Mouse (Mus musculus): ENCODE measurements at regions not wholly inside any gene's neighbourhood (a gene's known extent, or its start where the extent isn't known, plus 50 kb on each side); places are given as distances from the start of the nearest gene placed in this dataset.
A peak's percentile ranks its signal among the peaks of the same experiment; 100 is the strongest.

- no peak overlapping the region for H3K9ac ChIP-seq (ENCODE audit: low read depth, low read length)
- 70% methylated on average over 5 of the region's 5 CpGs for WGBS
- H3K36me3 ChIP-seq (ENCODE audit: control insufficient read depth, insufficient read depth) = no peaks in the 10 kb centered on the region
- no peak overlapping the region for H3K4me2 ChIP-seq (replicated peaks; ENCODE audit: low read depth)
- no peaks in the 10 kb centered on the region for H3K4me1 ChIP-seq (replicated peaks; ENCODE audit: control insufficient read depth, insufficient read depth, low read length)
- ATAC-seq = no peak
- no peak overlapping the region for H3K27ac ChIP-seq (ENCODE audit: low read depth, low read length)
- H3K27me3 ChIP-seq (replicated peaks; ENCODE audit: control insufficient read depth, insufficient read depth, low read length) = no peaks in the 10 kb centered on the region
- no peaks in the 10 kb centered on the region for H3K9me3 ChIP-seq (ENCODE audit: control insufficient read depth)
- no peak overlapping the region for H3K4me3 ChIP-seq (ENCODE audit: low read depth, low read length)
- no peak for TF ChIP-seq CTCF (IDR thresholded peaks at IDR 0.05; ENCODE audit: low read depth)
Measured at GRCm38 (mm10) chr7:34480771-34481170, 87.7 kb upstream of the Lsm14a start.

GRCm38 (mm10) chr7:34471003-34471402 lies 77.9 kb upstream of the Lsm14a start:
- H3K9me3 ChIP-seq (ENCODE audit: control insufficient read depth) = no peaks in the 10 kb centered on the region
- WGBS = 70% methylated on average over 14 of the region's 14 CpGs

GRCm38 (mm10) chr7:34462069-34462468 lies 69.0 kb upstream of the Lsm14a start:
- Histone ChIP-seq H3K27me3 (replicated peaks; ENCODE audit: control insufficient read depth, insufficient read depth, low read length) (no peaks in the 10 kb centered on the region), H3K4me1 (replicated peaks; ENCODE audit: control insufficient read depth, insufficient read depth, low read length) (no peaks in the 10 kb centered on the region), H3K27ac (ENCODE audit: low read depth, low read length) (no peak overlapping the region), H3K9me3 (ENCODE audit: control insufficient read depth) (no peaks in the 10 kb centered on the region), H3K36me3 (ENCODE audit: control insufficient read depth, insufficient read depth) (no peaks in the 10 kb centered on the region), H3K4me3 (ENCODE audit: low read depth, low read length) (no peak overlapping the region), H3K4me2 (replicated peaks; ENCODE audit: low read depth) (no peak overlapping the region), H3K9ac (ENCODE audit: low read depth, low read length) (no peak overlapping the region)
- peak; percentile 56 for TF ChIP-seq CTCF (IDR thresholded peaks at IDR 0.05; ENCODE audit: low read depth)
- 55% methylated on average over 9 of the region's 9 CpGs for WGBS
- ATAC-seq = no peak

More at GRCm38 (mm10) chr7:34471003-34471402, 77.9 kb upstream of the Lsm14a start:
- Histone ChIP-seq H3K27me3 (replicated peaks; ENCODE audit: control insufficient read depth, insufficient read depth, low read length) (no peaks in the 10 kb centered on the region), H3K4me2 (replicated peaks; ENCODE audit: low read depth) (no peak overlapping the region), H3K4me3 (ENCODE audit: low read depth, low read length) (no peak overlapping the region), H3K36me3 (ENCODE audit: control insufficient read depth, insufficient read depth) (no peaks in the 10 kb centered on the region), H3K9ac (ENCODE audit: low read depth, low read length) (no peak overlapping the region), H3K27ac (ENCODE audit: low read depth, low read length) (no peak overlapping the region), H3K4me1 (replicated peaks; ENCODE audit: control insufficient read depth, insufficient read depth, low read length) (no peaks in the 10 kb centered on the region)
- no peak for ATAC-seq
- no peak for TF ChIP-seq CTCF (IDR thresholded peaks at IDR 0.05; ENCODE audit: low read depth)

- no peak overlapping the region for H3K4me2 ChIP-seq (replicated peaks; ENCODE audit: low read depth)
- no peak overlapping the region for H3K4me3 ChIP-seq (ENCODE audit: low read depth, low read length)
- H3K36me3 ChIP-seq (ENCODE audit: control insufficient read depth, insufficient read depth) = no peaks in the 10 kb centered on the region
- WGBS = 67% methylated on average over 3 of the region's 3 CpGs
- H3K27ac ChIP-seq (ENCODE audit: low read depth, low read length) = no peak overlapping the region
- no peaks in the 10 kb centered on the region for H3K9me3 ChIP-seq (ENCODE audit: control insufficient read depth)
- no peaks in the 10 kb centered on the region for H3K27me3 ChIP-seq (replicated peaks; ENCODE audit: control insufficient read depth, insufficient read depth, low read length)
- no peak for TF ChIP-seq CTCF (IDR thresholded peaks at IDR 0.05; ENCODE audit: low read depth)
- H3K9ac ChIP-seq (ENCODE audit: low read depth, low read length) = no peak overlapping the region
- no peaks in the 10 kb centered on the region for H3K4me1 ChIP-seq (replicated peaks; ENCODE audit: control insufficient read depth, insufficient read depth, low read length)
- ATAC-seq = no peak
Measured at GRCm38 (mm10) chr7:34459834-34460495, 66.8 kb upstream of the Lsm14a start.

- Histone ChIP-seq H3K27me3 (replicated peaks; ENCODE audit: control insufficient read depth, insufficient read depth, low read length) (no peaks in the 10 kb centered on the region), H3K36me3 (ENCODE audit: control insufficient read depth, insufficient read depth) (no peaks in the 10 kb centered on the region), H3K4me1 (replicated peaks; ENCODE audit: control insufficient read depth, insufficient read depth, low read length) (no peaks in the 10 kb centered on the region), H3K4me2 (replicated peaks; ENCODE audit: low read depth) (no peak overlapping the region), H3K9me3 (ENCODE audit: control insufficient read depth) (no peaks in the 10 kb centered on the region), H3K27ac (ENCODE audit: low read depth, low read length) (no peak overlapping the region), H3K9ac (ENCODE audit: low read depth, low read length) (no peak overlapping the region), H3K4me3 (ENCODE audit: low read depth, low read length) (no peak overlapping the region)
- WGBS = 79% methylated on average over 4 of the region's 4 CpGs
- TF ChIP-seq CTCF (IDR thresholded peaks at IDR 0.05; ENCODE audit: low read depth) = no peak
- ATAC-seq = no peak
Measured at GRCm38 (mm10) chr7:34458851-34459250, 65.7 kb upstream of the Lsm14a start.

GRCm38 (mm10) chr7:34448364-34448763 lies 55.2 kb upstream of the Lsm14a start:
- Histone ChIP-seq H3K4me3 (ENCODE audit: low read depth, low read length) (no peak overlapping the region), H3K9me3 (ENCODE audit: control insufficient read depth) (no peaks in the 10 kb centered on the region), H3K4me1 (replicated peaks; ENCODE audit: control insufficient read depth, insufficient read depth, low read length) (no peaks in the 10 kb centered on the region), H3K9ac (ENCODE audit: low read depth, low read length) (no peak overlapping the region), H3K27ac (ENCODE audit: low read depth, low read length) (no peak overlapping the region), H3K27me3 (replicated peaks; ENCODE audit: control insufficient read depth, insufficient read depth, low read length) (no peaks in the 10 kb centered on the region), H3K36me3 (ENCODE audit: control insufficient read depth, insufficient read depth) (no peaks in the 10 kb centered on the region), H3K4me2 (replicated peaks; ENCODE audit: low read depth) (no peak overlapping the region)
- no peak for ATAC-seq
- no peak for TF ChIP-seq CTCF (IDR thresholded peaks at IDR 0.05; ENCODE audit: low read depth)
- WGBS = 80% methylated on average over 2 of the region's 2 CpGs
